Mouse (Mus musculus): ENCODE results near the gene Fam189b. TPM values are rescaled to one million over a fixed set of nuclear protein-coding genes. Genes with fewer than 3 reads are reported as not detected.

Gene Fam189b
- polyA plus RNA-seq, 1 experiment: 27.4 TPM

- Histone ChIP-seq H3K79me3 (ENCODE audit: low read depth) (no peaks in the 10 kb centered on the region), H3K36me3 (ENCODE audit: control insufficient read depth, insufficient read depth) (peaks cover 3% of the 10 kb centered on the region), H3K4me3 (ENCODE audit: insufficient read depth, poor library complexity, severe bottlenecking) (no peak overlapping the region), H3K27me3 (ENCODE audit: control insufficient read depth, insufficient read depth, insufficient read length) (no peaks in the 10 kb centered on the region), H3ac (ENCODE audit: control insufficient read depth, insufficient read length, low read depth) (no peak overlapping the region), H3K79me2 (ENCODE audit: control insufficient read depth, insufficient read depth) (no peaks in the 10 kb centered on the region)
- no peak for TF ChIP-seq FOSL1 (IDR thresholded peaks at IDR 0.05; ENCODE audit: insufficient read depth, low read length, poor library complexity, severe bottlenecking)
- no peak for TF ChIP-seq MAX (IDR thresholded peaks at IDR 0.05)
- no peak for TF ChIP-seq CTCF (IDR thresholded peaks at IDR 0.05; ENCODE audit: control insufficient read depth, insufficient read depth, insufficient read length)
- TF ChIP-seq MYOD1 (IDR thresholded peaks at IDR 0.05; ENCODE audit: control insufficient read depth, insufficient read length, low read depth): no peak
- TF ChIP-seq CEBPB (IDR thresholded peaks at IDR 0.05; ENCODE audit: low read depth): no peak
- TF ChIP-seq MYOG (IDR thresholded peaks at IDR 0.05; ENCODE audit: control insufficient read depth, extremely low read depth, insufficient read length): no peak
- TF ChIP-seq USF1 (IDR thresholded peaks at IDR 0.05; ENCODE audit: low read depth): no peak
These were observed 4.9 kb downstream of the Fam189b start for GRCm38 (mm10) chr3:89187690-89188477.

- Histone ChIP-seq H3ac (ENCODE audit: control insufficient read depth, insufficient read length, low read depth) (no peak overlapping the region), H3K4me3 (ENCODE audit: insufficient read depth, poor library complexity, severe bottlenecking) (peak overlapping the region; percentile 2), H3K79me3 (ENCODE audit: low read depth) (no peaks in the 10 kb centered on the region), H3K79me2 (ENCODE audit: control insufficient read depth, insufficient read depth) (no peaks in the 10 kb centered on the region), H3K27me3 (ENCODE audit: control insufficient read depth, insufficient read depth, insufficient read length) (no peaks in the 10 kb centered on the region), H3K36me3 (ENCODE audit: control insufficient read depth, insufficient read depth) (peaks cover 3% of the 10 kb centered on the region)
- no peak for TF ChIP-seq MYOD1 (IDR thresholded peaks at IDR 0.05; ENCODE audit: control insufficient read depth, insufficient read length, low read depth)
- no peak for TF ChIP-seq USF1 (IDR thresholded peaks at IDR 0.05; ENCODE audit: low read depth)
- TF ChIP-seq FOSL1 (IDR thresholded peaks at IDR 0.05; ENCODE audit: insufficient read depth, low read length, poor library complexity, severe bottlenecking): no peak
- no peak for TF ChIP-seq CEBPB (IDR thresholded peaks at IDR 0.05; ENCODE audit: low read depth)
- no peak for TF ChIP-seq MAX (IDR thresholded peaks at IDR 0.05)
- TF ChIP-seq CTCF (IDR thresholded peaks at IDR 0.05; ENCODE audit: control insufficient read depth, insufficient read depth, insufficient read length): no peak
- TF ChIP-seq MYOG (IDR thresholded peaks at IDR 0.05; ENCODE audit: control insufficient read depth, extremely low read depth, insufficient read length): no peak
These were observed 5.5 kb downstream of the Fam189b start for GRCm38 (mm10) chr3:89188478-89188875.

- no peaks in the 10 kb centered on the region for H3K27me3 ChIP-seq (ENCODE audit: control insufficient read depth, insufficient read depth, insufficient read length)
- H3K36me3 ChIP-seq (ENCODE audit: control insufficient read depth, insufficient read depth): peaks cover 3% of the 10 kb centered on the region
- no peak overlapping the region for H3K4me3 ChIP-seq (ENCODE audit: insufficient read depth, poor library complexity, severe bottlenecking)
- H3ac ChIP-seq (ENCODE audit: control insufficient read depth, insufficient read length, low read depth): no peak overlapping the region
- H3K79me3 ChIP-seq (ENCODE audit: low read depth): no peaks in the 10 kb centered on the region
- no peaks in the 10 kb centered on the region for H3K79me2 ChIP-seq (ENCODE audit: control insufficient read depth, insufficient read depth)
- no peak for TF ChIP-seq MAX (IDR thresholded peaks at IDR 0.05)
- TF ChIP-seq MYOG (IDR thresholded peaks at IDR 0.05; ENCODE audit: control insufficient read depth, extremely low read depth, insufficient read length): no peak
- TF ChIP-seq CTCF (IDR thresholded peaks at IDR 0.05; ENCODE audit: control insufficient read depth, insufficient read depth, insufficient read length): no peak
- no peak for TF ChIP-seq USF1 (IDR thresholded peaks at IDR 0.05; ENCODE audit: low read depth)
- TF ChIP-seq FOSL1 (IDR thresholded peaks at IDR 0.05; ENCODE audit: insufficient read depth, low read length, poor library complexity, severe bottlenecking): no peak
- no peak for TF ChIP-seq MYOD1 (IDR thresholded peaks at IDR 0.05; ENCODE audit: control insufficient read depth, insufficient read length, low read depth)
- no peak for TF ChIP-seq CEBPB (IDR thresholded peaks at IDR 0.05; ENCODE audit: low read depth)
These were observed 7.5 kb downstream of the Fam189b start for GRCm38 (mm10) chr3:89190436-89190835.

GRCm38 (mm10) chr3:89193351-89193750 is 10.4 kb downstream of the Fam189b start:
- Histone ChIP-seq H3K79me3 (ENCODE audit: low read depth) (no peaks in the 10 kb centered on the region), H3K36me3 (ENCODE audit: control insufficient read depth, insufficient read depth) (peaks cover 3% of the 10 kb centered on the region), H3K4me3 (ENCODE audit: insufficient read depth, poor library complexity, severe bottlenecking) (no peak overlapping the region), H3K79me2 (ENCODE audit: control insufficient read depth, insufficient read depth) (no peaks in the 10 kb centered on the region), H3ac (ENCODE audit: control insufficient read depth, insufficient read length, low read depth) (no peak overlapping the region), H3K27me3 (ENCODE audit: control insufficient read depth, insufficient read depth, insufficient read length) (no peaks in the 10 kb centered on the region)
- TF ChIP-seq USF1 (IDR thresholded peaks at IDR 0.05; ENCODE audit: low read depth) (no peak), FOSL1 (IDR thresholded peaks at IDR 0.05; ENCODE audit: insufficient read depth, low read length, poor library complexity, severe bottlenecking) (no peak), MYOD1 (IDR thresholded peaks at IDR 0.05; ENCODE audit: control insufficient read depth, insufficient read length, low read depth) (no peak), CEBPB (IDR thresholded peaks at IDR 0.05; ENCODE audit: low read depth) (no peak), MYOG (IDR thresholded peaks at IDR 0.05; ENCODE audit: control insufficient read depth, extremely low read depth, insufficient read length) (no peak), CTCF (IDR thresholded peaks at IDR 0.05; ENCODE audit: control insufficient read depth, insufficient read depth, insufficient read length) (no peak), MAX (IDR thresholded peaks at IDR 0.05) (no peak)

- Histone ChIP-seq H3K27me3 (ENCODE audit: control insufficient read depth, insufficient read depth, insufficient read length) (no peaks in the 10 kb centered on the region), H3K36me3 (ENCODE audit: control insufficient read depth, insufficient read depth) (no peaks in the 10 kb centered on the region), H3K79me2 (ENCODE audit: control insufficient read depth, insufficient read depth) (no peaks in the 10 kb centered on the region), H3K79me3 (ENCODE audit: low read depth) (no peaks in the 10 kb centered on the region), H3K4me3 (ENCODE audit: insufficient read depth, poor library complexity, severe bottlenecking) (no peak overlapping the region), H3ac (ENCODE audit: control insufficient read depth, insufficient read length, low read depth) (no peak overlapping the region)
- TF ChIP-seq CTCF (IDR thresholded peaks at IDR 0.05; ENCODE audit: control insufficient read depth, insufficient read depth, insufficient read length) (no peak), FOSL1 (IDR thresholded peaks at IDR 0.05; ENCODE audit: insufficient read depth, low read length, poor library complexity, severe bottlenecking) (no peak), MYOG (IDR thresholded peaks at IDR 0.05; ENCODE audit: control insufficient read depth, extremely low read depth, insufficient read length) (no peak), MYOD1 (IDR thresholded peaks at IDR 0.05; ENCODE audit: control insufficient read depth, insufficient read length, low read depth) (no peak), CEBPB (IDR thresholded peaks at IDR 0.05; ENCODE audit: low read depth) (no peak), USF1 (IDR thresholded peaks at IDR 0.05; ENCODE audit: low read depth) (no peak), MAX (IDR thresholded peaks at IDR 0.05) (no peak)
These were observed 10.9 kb downstream of the Fam189b start for GRCm38 (mm10) chr3:89193853-89194252.
